Mouse (Mus musculus) neural tube, embryonic 14.5 days (tissue): ENCODE measurements around the gene Nol12. TPM values are rescaled to one million over a fixed set of nuclear protein-coding genes. Genes with fewer than 3 reads are reported as not detected.

Experiments used
- ATAC-seq: fragments of 200-750 bp; cut with Nextera tagmentation; 2 replicates; pipeline ENCODE4 v1.8.0; 2017; ENCODE audit warnings: low read depth, mild to moderate bottlenecking, moderate TSS enrichment, moderate library complexity
- H3K27ac ChIP-seq: fragments of 300-500 bp; sonication (generic); 2 replicates; pipeline ENCODE4 v1.5.1; 2014; ENCODE audit warnings: low read depth, mild to moderate bottlenecking, control low read depth, low read length, moderate library complexity, mixed read lengths
- H3K27me3 ChIP-seq: fragments of 300-500 bp; sonication (generic); 2 replicates; pipeline ENCODE4 v1.6.1; 2014; ENCODE audit warnings: low read length; ENCODE audit not compliant: control insufficient read depth, insufficient read depth
- H3K36me3 ChIP-seq: fragments of 300-500 bp; sonication (generic); 2 replicates; pipeline ENCODE4 v1.6.1; 2014; ENCODE audit warnings: low read length, mixed read lengths; ENCODE audit not compliant: control insufficient read depth, insufficient read depth
- H3K4me1 ChIP-seq: fragments of 300-500 bp; sonication (generic); 2 replicates; pipeline ENCODE4 v1.6.1; 2014; ENCODE audit warnings: low read length; ENCODE audit not compliant: control insufficient read depth, insufficient read depth
- H3K4me2 ChIP-seq: fragments of 300-500 bp; sonication (generic); 2 replicates; pipeline ENCODE4 v1.6.1; 2014; ENCODE audit warnings: mild to moderate bottlenecking, low read depth, low read length, control low read depth
- H3K4me3 ChIP-seq: fragments of 300-500 bp; sonication (generic); 2 replicates; pipeline ENCODE4 v1.5.1; 2014; ENCODE audit warnings: low read depth, low read length, control low read depth, mixed read lengths
- H3K9ac ChIP-seq: fragments of 300-500 bp; sonication (generic); replicated peaks from 2 replicates; pipeline ENCODE4 v1.6.1; 2014; ENCODE audit warnings: low read depth, mild to moderate bottlenecking, control low read depth, low read length, mixed read lengths
- H3K9me3 ChIP-seq: fragments of 300-500 bp; sonication (generic); 2 replicates; pipeline ENCODE4 v1.6.1; 2016; ENCODE audit warnings: low read length; ENCODE audit not compliant: control insufficient read depth
- WGBS: fragments of 180-500 bp; shearing (Covaris S2); extraction: QIAGEN DNeasy Blood & Tissue Kit; methylation state at CpG from one replicate; pipeline ENCODE4 v1.1.7; 2014; 5-methylcytosine and 5-hydroxymethylcytosine counted together
- polyA plus RNA-seq: library from polyadenylated mRNA; unstranded; fragments of >200 nt; fragmentation: Nextera tagmentation; extraction: Ambion mirVana; gene quantifications from 2 replicates; pipeline ENCODE4 v1.2.1, GENCODE M21; 2014

Gene Nol12
- polyA plus RNA-seq, 1 experiment from 2014 or later, result 66.0 TPM

- no peak for ATAC-seq
- peaks cover 8% of the 10 kb centered on the region; the same call in 1 of the 2 replicates for H3K4me1 ChIP-seq
- H3K4me3 ChIP-seq, result no peak overlapping the region
- H3K27me3 ChIP-seq, result no peaks in the 10 kb centered on the region
- no peaks in the 10 kb centered on the region for H3K36me3 ChIP-seq
- no peak overlapping the region for H3K9ac ChIP-seq
- H3K9me3 ChIP-seq, result no peaks in the 10 kb centered on the region
- H3K27ac ChIP-seq, result no peak overlapping the region
- WGBS, result 34% methylated on average over 8 of the region's 8 CpGs
- no peak overlapping the region for H3K4me2 ChIP-seq
These were observed 9.6 kb upstream of the Nol12 start for GRCm38 (mm10) chr15:78925129-78925528.

DNA sequence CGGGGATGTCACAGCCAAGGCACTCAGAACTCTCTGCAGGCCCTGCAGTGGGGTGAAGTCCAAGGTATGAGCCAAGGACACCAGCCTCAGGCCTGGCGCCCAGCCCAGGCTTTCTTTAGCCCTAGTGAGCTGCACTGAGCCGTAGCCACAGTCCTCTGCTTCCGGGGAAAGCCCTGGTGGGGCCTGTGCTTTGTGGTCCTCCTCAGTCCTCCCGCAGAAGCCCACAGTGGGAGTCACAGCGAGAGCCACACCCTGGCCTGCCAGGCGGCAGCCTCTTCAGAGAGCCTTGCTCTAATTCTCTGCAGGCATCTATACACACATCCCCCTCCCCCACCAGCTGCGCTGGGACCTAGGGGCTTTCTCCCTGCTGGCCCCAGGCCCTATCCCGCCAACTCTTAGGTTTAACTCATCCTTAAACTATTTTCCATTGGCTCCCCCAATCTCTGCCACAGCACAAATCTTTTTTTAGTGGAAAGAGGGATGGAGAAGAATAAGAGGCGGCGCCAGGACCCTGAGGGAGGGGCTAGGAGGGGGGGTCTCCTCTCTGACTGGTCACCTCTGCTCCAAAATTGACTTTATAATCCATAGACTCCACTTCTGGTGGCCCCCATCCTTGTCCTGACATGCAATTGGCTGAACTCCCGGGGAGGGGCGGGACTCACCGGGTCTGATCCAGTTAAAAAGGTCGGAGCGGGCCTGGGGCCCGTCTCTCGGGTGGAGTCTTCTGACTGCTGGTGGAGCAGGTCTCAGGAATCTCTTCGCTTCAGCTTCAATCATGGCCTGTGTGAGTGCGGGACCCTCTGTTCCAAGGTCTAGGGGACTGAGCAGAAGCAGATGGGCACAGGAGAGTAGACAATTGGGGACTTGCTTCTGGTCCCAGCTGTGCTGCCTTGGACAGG lies 8.5 kb upstream of the Nol12 start, which contains the start of gene Lgals1:
TSS of gene Lgals1 (plus strand) at position 705 of the 899 bp plus-strand sequence.
- Histone ChIP-seq H3K9me3 (no peaks in the 10 kb centered on the region), H3K4me2 (peak within 1 kb of the TSS; percentile 59), H3K4me1 (peaks cover 8% of the 10 kb centered on the region; the same call in 1 of the 2 replicates), H3K9ac (peak within 1 kb of the TSS; percentile 32; the same call in 1 of the 2 replicates), H3K27me3 (no peaks in the 10 kb centered on the region), H3K36me3 (no peaks in the 10 kb centered on the region), H3K27ac (peak within 1 kb of the TSS; percentile 64), H3K4me3 (peak within 1 kb of the TSS; percentile 20; the same call in 1 of the 2 replicates)
- WGBS, result 8% methylated on average over 20 of the region's 20 CpGs
- peak; percentile 65; the same call in 1 of the 2 replicates for ATAC-seq

DNA sequence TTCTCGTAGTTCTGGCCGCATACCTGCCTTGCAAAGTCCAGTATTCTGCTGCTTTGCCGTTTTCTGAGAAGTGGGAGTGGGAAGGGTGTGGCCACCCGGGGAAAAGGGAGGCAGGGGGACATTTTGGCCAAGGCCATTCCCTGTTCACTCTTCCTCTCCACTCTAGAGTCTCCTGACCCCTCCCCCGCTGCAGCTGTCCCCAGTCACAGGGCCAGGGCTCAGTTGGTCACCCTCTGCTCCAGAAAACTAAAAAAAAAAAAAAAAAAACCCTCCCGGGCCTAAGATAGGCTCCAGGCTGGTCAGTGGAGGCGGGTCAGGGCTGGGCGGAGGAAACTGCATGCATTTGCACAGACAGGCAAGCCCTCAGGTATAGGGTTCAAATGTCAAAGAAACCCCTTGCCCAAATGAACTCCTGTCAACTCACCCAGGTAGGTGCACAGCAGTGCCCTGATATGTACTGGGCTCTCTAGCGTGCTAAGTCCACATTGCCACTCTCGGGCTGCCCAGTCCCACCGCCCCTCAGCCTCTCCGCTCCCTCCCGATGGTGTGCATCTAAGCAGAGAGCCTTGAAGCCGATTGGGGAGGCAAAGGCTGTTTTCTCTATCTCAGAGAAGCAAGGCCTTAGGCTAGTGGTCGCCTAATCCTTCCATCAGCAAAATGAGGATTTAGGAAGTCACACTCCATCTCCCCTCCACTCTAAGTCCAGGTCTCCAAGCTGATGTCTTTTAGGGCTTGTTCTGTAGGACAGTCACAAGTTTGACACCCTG lies 7.5 kb upstream of the Nol12 start:
- Histone ChIP-seq H3K27ac (no peak overlapping the region), H3K4me1 (peaks cover 8% of the 10 kb centered on the region; the same call in 1 of the 2 replicates), H3K4me3 (peak overlapping the region; percentile 20; the same call in 1 of the 2 replicates), H3K9ac (peak overlapping the region; percentile 8; the same call in 1 of the 2 replicates), H3K9me3 (no peaks in the 10 kb centered on the region), H3K27me3 (no peaks in the 10 kb centered on the region), H3K36me3 (no peaks in the 10 kb centered on the region), H3K4me2 (peak overlapping the region; percentile 59)
- 28% methylated on average over 15 of the region's 15 CpGs for WGBS
- no peak for ATAC-seq

DNA sequence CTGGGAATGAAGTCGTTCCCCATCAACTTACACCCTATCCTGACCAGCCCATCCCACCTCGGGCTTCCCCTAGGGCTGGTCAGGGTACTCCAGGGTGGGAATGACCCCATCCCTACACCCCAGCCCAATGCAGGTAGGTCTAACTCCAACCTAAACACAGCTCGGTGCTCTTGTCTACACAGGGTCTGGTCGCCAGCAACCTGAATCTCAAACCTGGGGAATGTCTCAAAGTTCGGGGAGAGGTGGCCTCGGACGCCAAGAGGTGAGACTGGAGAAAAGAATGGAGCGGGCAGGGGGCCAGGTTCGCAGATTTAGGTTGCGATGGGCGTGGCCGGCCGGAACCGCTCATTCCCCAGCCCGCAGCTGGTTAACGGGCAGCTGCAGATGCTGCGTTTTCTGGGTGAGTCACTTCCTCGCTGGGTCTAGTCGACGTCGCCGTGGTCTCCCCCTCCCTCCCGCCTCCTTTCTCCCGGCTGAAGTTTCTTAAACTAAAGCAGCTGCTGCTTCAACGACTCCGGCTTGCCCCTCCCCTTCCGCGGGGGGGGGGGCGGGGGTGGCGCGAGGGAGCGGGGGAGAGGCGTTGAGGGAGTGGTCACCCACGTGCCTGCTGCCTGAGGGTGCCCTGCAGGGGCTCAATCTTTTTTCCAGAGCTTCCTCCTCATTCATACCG lies 6.8 kb upstream of the Nol12 start:
- peak overlapping the region; percentile 20 for H3K4me3 ChIP-seq
- H3K9ac ChIP-seq, result peak overlapping the region; percentile 44
- H3K9me3 ChIP-seq, result no peaks in the 10 kb centered on the region
- peaks cover 8% of the 10 kb centered on the region; the same call in 1 of the 2 replicates for H3K4me1 ChIP-seq
- peak overlapping the region; percentile 59 for H3K4me2 ChIP-seq
- H3K27me3 ChIP-seq, result no peaks in the 10 kb centered on the region
- ATAC-seq, result no peak
- no peaks in the 10 kb centered on the region for H3K36me3 ChIP-seq
- 1% methylated on average over 31 of the region's 35 CpGs for WGBS
- H3K27ac ChIP-seq, result no peak overlapping the region

DNA sequence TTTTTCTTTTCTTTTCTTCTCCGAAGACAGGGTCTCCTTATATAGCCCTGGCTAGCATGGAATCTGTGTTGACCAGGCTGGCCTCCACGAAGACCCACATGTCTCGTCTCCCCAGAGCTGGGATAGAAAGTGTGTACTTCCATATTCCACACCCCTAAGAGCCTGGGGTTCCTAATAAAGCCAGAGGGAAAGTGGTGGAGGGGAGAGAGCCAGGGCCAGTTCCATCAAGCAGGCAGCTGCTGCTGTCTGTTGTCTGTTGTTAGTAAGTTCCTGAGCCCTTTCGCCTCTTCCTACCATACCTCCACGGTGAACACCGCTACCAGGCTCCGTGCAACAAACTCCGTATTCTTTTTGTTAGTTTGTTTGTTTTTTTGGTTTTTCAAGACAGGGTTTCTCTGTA lies 6.2 kb upstream of the Nol12 start:
- no peak overlapping the region for H3K4me3 ChIP-seq
- peaks cover 8% of the 10 kb centered on the region; the same call in 1 of the 2 replicates for H3K4me1 ChIP-seq
- H3K36me3 ChIP-seq, result no peaks in the 10 kb centered on the region
- no peak for ATAC-seq
- H3K4me2 ChIP-seq, result peak overlapping the region; percentile 59
- H3K27ac ChIP-seq, result no peak overlapping the region
- no peak overlapping the region for H3K9ac ChIP-seq
- no peaks in the 10 kb centered on the region for H3K9me3 ChIP-seq
- WGBS, result 49% methylated on average over 8 of the region's 8 CpGs
- no peaks in the 10 kb centered on the region for H3K27me3 ChIP-seq

DNA sequence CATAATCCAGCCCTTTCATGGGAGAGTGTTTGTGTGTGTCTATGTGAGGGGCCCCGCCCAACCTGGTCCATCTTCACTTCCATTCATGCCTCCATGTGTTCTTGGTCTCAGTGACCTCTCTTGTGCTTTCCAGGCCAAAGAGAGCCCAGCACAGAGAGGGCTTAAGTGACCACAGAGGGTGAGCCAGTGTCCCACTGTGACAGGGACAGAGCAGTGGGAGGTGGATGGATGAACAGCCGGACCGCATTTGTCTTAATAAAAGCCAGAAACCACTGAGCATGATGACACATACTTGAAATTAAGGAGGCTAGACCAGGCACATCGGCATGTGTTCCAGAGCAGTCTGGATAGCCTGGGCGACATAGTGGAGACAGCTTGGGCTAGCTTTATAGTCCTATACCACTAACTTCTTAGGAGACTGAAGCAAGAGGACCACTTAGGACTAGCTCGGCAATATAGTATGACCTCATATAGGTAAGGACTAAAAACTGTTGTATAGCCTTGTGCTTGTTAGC lies 4.5 kb upstream of the Nol12 start:
- H3K9me3 ChIP-seq, result no peaks in the 10 kb centered on the region
- no peaks in the 10 kb centered on the region for H3K27me3 ChIP-seq
- 93% methylated on average over 6 of the region's 6 CpGs for WGBS
- H3K27ac ChIP-seq, result no peak overlapping the region
- ATAC-seq, result no peak
- H3K4me3 ChIP-seq, result no peak overlapping the region
- no peaks in the 10 kb centered on the region for H3K36me3 ChIP-seq
- no peak overlapping the region for H3K4me2 ChIP-seq
- peaks cover 8% of the 10 kb centered on the region; the same call in 1 of the 2 replicates for H3K4me1 ChIP-seq
- H3K9ac ChIP-seq, result no peak overlapping the region

DNA sequence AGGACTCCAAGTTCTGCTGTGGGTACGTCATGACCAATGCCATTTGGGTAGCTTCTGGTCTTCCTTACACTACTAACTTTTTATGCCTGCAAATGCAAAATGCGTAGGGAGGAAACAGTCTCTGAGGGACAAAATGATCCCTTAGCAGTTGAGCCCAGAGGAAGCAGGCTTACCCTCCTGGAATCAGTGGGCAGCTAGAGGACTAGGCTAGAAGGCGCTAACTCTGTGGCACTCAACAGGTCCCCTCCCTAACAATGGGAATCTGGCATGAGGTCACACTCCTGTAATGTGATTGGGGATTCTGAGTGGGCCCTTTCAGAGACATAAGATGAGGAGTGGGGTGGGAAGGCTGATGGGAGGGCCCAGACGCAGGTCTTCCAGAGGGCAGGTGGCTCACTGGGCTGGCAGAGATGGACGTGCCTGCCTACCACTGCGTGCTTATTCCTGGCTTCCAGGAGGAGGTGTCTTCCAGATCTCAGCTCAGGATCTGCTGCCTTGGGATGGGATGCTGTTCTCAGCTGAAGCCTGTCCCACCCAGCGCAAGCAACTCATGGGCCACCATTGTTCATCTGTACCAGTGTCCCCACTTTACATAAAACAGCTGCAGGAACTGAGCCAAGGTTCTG lies 3.8 kb upstream of the Nol12 start:
- no peaks in the 10 kb centered on the region for H3K9me3 ChIP-seq
- no peak overlapping the region for H3K27ac ChIP-seq
- no peak overlapping the region for H3K9ac ChIP-seq
- no peaks in the 10 kb centered on the region for H3K27me3 ChIP-seq
- WGBS, result 92% methylated on average over 7 of the region's 7 CpGs
- no peak overlapping the region for H3K4me2 ChIP-seq
- H3K36me3 ChIP-seq, result no peaks in the 10 kb centered on the region
- H3K4me3 ChIP-seq, result no peak overlapping the region
- no peak for ATAC-seq
- peaks cover 11% of the 10 kb centered on the region for H3K4me1 ChIP-seq

DNA sequence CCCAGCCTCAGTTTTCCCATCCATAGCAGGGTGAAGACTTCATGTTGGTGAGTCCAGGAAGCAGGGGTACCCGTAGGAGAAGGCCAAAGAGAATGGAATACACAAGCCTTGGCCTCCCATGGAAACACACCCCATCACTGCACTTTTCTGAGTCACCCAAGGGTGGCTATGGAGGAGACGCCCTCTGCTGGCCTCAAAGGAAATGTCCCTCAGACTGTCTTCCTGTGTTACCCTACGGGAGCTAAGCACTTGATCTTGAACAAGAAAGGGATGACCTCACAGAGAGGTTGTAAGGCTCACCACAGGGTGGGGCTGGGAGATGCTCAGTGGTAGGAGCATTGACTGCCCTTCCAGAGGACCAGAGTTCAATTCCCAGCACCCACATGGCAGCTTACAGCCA lies 3.2 kb upstream of the Nol12 start:
- H3K4me3 ChIP-seq, result no peak overlapping the region
- no peaks in the 10 kb centered on the region for H3K27me3 ChIP-seq
- 19% methylated on average over 3 of the region's 3 CpGs for WGBS
- no peaks in the 10 kb centered on the region for H3K36me3 ChIP-seq
- no peak overlapping the region for H3K27ac ChIP-seq
- H3K4me2 ChIP-seq, result no peak overlapping the region
- no peak overlapping the region for H3K9ac ChIP-seq
- no peaks in the 10 kb centered on the region for H3K9me3 ChIP-seq
- H3K4me1 ChIP-seq, result peaks cover 12% of the 10 kb centered on the region
- ATAC-seq, result no peak
